Mouse (Mus musculus) stomach, postnatal 0 days (tissue): ENCODE measurements around the gene Ces1h. TPM values are rescaled to one million over a fixed set of nuclear protein-coding genes. Genes with fewer than 3 reads are reported as not detected.

Experiments
- ATAC-seq: fragments of 200-750 bp; cut with Nextera tagmentation; 2 replicates; pipeline ENCODE4 v1.8.0; 2017; ENCODE audit not compliant: low FRiP score, low TSS enrichment
- DNase-seq: peaks from one replicate; pipeline ENCODE4 v3.0.0-alpha.2; 2016; ENCODE audit warnings: low spot score
- H3K27ac ChIP-seq: fragments of 300-500 bp; sonication (generic); replicated peaks from 2 replicates; pipeline ENCODE4 v1.5.1; 2014; ENCODE audit warnings: mild to moderate bottlenecking, control low read depth
- H3K27me3 ChIP-seq: fragments of 300-500 bp; sonication (generic); 2 replicates; pipeline ENCODE4 v1.6.1; 2014; ENCODE audit warnings: low read length; ENCODE audit not compliant: control insufficient read depth, insufficient read depth
- H3K36me3 ChIP-seq: fragments of 300-500 bp; sonication (generic); 2 replicates; pipeline ENCODE4 v1.6.1; 2014; ENCODE audit warnings: low read length, mixed read lengths; ENCODE audit not compliant: control insufficient read depth, insufficient read depth
- H3K4me1 ChIP-seq: fragments of 300-500 bp; sonication (generic); replicated peaks from 2 replicates; pipeline ENCODE4 v1.6.1; 2014; ENCODE audit warnings: antibody characterized with exemption; ENCODE audit not compliant: control insufficient read depth, insufficient read depth
- H3K4me2 ChIP-seq: fragments of 300-500 bp; sonication (generic); replicated peaks from 2 replicates; pipeline ENCODE4 v1.6.1; 2014; ENCODE audit warnings: low read depth, mild to moderate bottlenecking, control low read depth, moderate library complexity
- H3K4me3 ChIP-seq: fragments of 300-500 bp; sonication (generic); 2 replicates; pipeline ENCODE4 v1.5.1; 2014; ENCODE audit warnings: low read depth, low read length, control low read depth
- H3K9ac ChIP-seq: fragments of 300-500 bp; sonication (generic); 2 replicates; pipeline ENCODE4 v1.6.1; 2014; ENCODE audit warnings: mild to moderate bottlenecking, low read length, control low read depth, mixed read lengths
- H3K9me3 ChIP-seq: fragments of 300-500 bp; sonication (generic); 2 replicates; pipeline ENCODE4 v1.6.1; 2016; ENCODE audit warnings: low read length; ENCODE audit not compliant: control insufficient read depth
- CTCF ChIP-seq: IDR thresholded peaks from 2 replicates; pipeline ENCODE4 v1.5.1; 2016; ENCODE audit warnings: antibody characterized with exemption, low read depth, mild to moderate bottlenecking, moderate library complexity
- EP300 ChIP-seq: optimal IDR thresholded peaks from 2 replicates; pipeline ENCODE3; 2016; ENCODE audit warnings: antibody characterized with exemption
- WGBS: fragments of 180-500 bp; shearing (Covaris S2); extraction: QIAGEN DNeasy Blood & Tissue Kit; methylation state at CpG from one replicate; pipeline ENCODE4 v1.1.7; 2014; 5-methylcytosine and 5-hydroxymethylcytosine counted together
- polyA plus RNA-seq: library from polyadenylated mRNA; unstranded; fragments of >200 nt; fragmentation: Nextera tagmentation; extraction: Ambion mirVana; gene quantifications from 2 replicates; pipeline ENCODE4 v1.2.1, GENCODE M21; 2015

Ces1h gene
- polyA plus RNA-seq, 1 experiment from 2014 or later: not detected

GRCm38 (mm10) chr8:93369481-93369880 is 10.0 kb downstream of the Ces1h start:
- Histone ChIP-seq H3K4me2 (no peak overlapping the region), H3K9ac (no peak overlapping the region), H3K9me3 (no peaks in the 10 kb centered on the region), H3K4me3 (no peak overlapping the region), H3K36me3 (no peaks in the 10 kb centered on the region), H3K4me1 (no peaks in the 10 kb centered on the region), H3K27me3 (no peaks in the 10 kb centered on the region), H3K27ac (no peak overlapping the region)
- TF ChIP-seq CTCF (no peak), EP300 (no peak)
- ATAC-seq: no peak
- DNase-seq: no peak
- WGBS: 39% methylated on average over 2 of the region's 2 CpGs

DNA sequence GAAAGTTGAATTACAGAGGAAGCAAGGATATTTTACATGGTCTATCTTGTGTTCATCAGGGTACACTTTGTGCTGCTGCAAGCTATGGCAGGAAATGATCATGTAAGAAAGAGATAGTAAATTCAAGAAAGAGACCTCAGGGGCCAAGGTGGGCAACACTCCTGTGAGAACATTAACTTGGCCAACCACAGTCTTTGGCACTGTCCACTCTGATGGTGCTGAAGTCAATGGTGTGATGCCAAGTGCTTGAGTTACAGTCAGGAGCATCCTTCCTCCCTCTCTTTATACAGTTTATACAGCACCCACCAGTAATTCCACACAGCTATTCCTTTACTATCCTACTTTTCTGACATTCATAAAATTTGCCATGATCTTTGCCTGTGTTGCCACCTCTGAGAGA is 19.4 kb downstream of the Ces1h start:
- H3K4me1 ChIP-seq: no peaks in the 10 kb centered on the region
- no peaks in the 10 kb centered on the region for H3K27me3 ChIP-seq
- H3K9ac ChIP-seq: no peak overlapping the region
- H3K36me3 ChIP-seq: no peaks in the 10 kb centered on the region
- no peak for TF ChIP-seq CTCF
- no peak for TF ChIP-seq EP300
- no peak for ATAC-seq
- no peaks in the 10 kb centered on the region for H3K9me3 ChIP-seq
- no peak overlapping the region for H3K4me3 ChIP-seq
- peak; percentile 16 for DNase-seq
- no peak overlapping the region for H3K4me2 ChIP-seq
- no peak overlapping the region for H3K27ac ChIP-seq

- H3K36me3 ChIP-seq: no peaks in the 10 kb centered on the region
- H3K27me3 ChIP-seq: no peaks in the 10 kb centered on the region
- no peaks in the 10 kb centered on the region for H3K9me3 ChIP-seq
- no peak for ATAC-seq
- no peak overlapping the region for H3K27ac ChIP-seq
- WGBS: 75% methylated on average over 2 of the region's 2 CpGs
- no peaks in the 10 kb centered on the region for H3K4me1 ChIP-seq
- no peak overlapping the region for H3K4me2 ChIP-seq
- no peak for DNase-seq
- no peak overlapping the region for H3K9ac ChIP-seq
- no peak for TF ChIP-seq CTCF
- no peak overlapping the region for H3K4me3 ChIP-seq
Observed at GRCm38 (mm10) chr8:93339531-93339930, 40.0 kb downstream of the Ces1h start.

DNA sequence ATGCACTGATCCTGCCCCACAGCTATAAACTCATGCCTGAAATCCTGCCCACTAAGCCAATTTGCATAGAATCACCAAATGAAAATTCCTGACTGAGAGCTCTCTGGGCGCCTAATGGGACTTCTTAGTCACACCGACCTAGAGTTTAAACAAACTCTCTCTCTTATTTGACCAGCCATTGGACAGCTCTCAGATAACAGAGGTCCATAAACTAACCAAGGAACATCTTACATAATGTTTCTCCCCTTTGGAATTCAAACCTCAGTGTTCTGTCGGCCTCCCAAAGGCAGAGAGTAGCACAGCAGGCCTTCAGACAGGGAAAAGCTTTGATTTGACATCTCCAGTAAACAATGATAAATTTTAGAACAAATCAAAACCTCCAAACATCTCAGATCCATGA is 42.3 kb downstream of the Ces1h start, which contains the start of gene Ces1g:
Ces1g (minus strand) TSS at position 102 of the 400 bp plus-strand sequence.
- Histone ChIP-seq H3K27ac (no peak within 1 kb of the TSS), H3K9ac (no peak within 1 kb of the TSS), H3K4me1 (no peaks in the 10 kb centered on the region), H3K9me3 (no peaks in the 10 kb centered on the region), H3K36me3 (no peaks in the 10 kb centered on the region), H3K4me3 (no peak within 1 kb of the TSS), H3K27me3 (no peaks in the 10 kb centered on the region), H3K4me2 (no peak within 1 kb of the TSS)
- no peak for DNase-seq
- ATAC-seq: no peak
- WGBS: 35% methylated on average over 3 of the region's 3 CpGs
- TF ChIP-seq CTCF: no peak
- TF ChIP-seq EP300: no peak

DNA sequence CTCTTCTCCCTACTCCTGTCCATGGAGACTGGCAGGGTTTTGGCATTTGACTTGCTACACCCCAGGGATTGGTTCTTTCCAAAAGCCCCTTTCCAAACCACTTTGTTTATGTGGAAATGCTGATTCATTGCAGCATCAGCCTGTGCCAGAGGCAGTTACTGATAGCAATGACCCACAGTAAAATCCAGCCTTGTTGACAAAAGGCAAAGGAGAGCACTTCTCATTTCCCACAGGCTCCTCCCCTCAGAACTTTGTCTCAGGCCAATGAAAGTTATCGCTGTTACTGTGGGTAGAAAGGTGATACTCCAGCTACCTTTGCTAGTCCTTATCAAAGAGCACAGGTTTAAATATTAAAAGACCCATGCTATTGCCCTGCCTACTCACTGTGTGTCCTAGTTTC is 46.8 kb downstream of the Ces1h start:
- H3K4me3 ChIP-seq: no peak overlapping the region
- no peaks in the 10 kb centered on the region for H3K4me1 ChIP-seq
- peak overlapping the region; percentile 58 for H3K27ac ChIP-seq
- H3K9me3 ChIP-seq: no peaks in the 10 kb centered on the region
- ATAC-seq (peak; percentile 93), DNase-seq (peak; percentile 70)
- H3K27me3 ChIP-seq: no peaks in the 10 kb centered on the region
- no peak overlapping the region for H3K4me2 ChIP-seq
- H3K36me3 ChIP-seq: no peaks in the 10 kb centered on the region
- 32% methylated on average over 1 of the region's 1 CpGs for WGBS
- no peak for TF ChIP-seq CTCF
- TF ChIP-seq EP300: no peak
- H3K9ac ChIP-seq: no peak overlapping the region

- no peaks in the 10 kb centered on the region for H3K36me3 ChIP-seq
- H3K4me3 ChIP-seq: no peak overlapping the region
- ATAC-seq: no peak
- no peak overlapping the region for H3K4me2 ChIP-seq
- TF ChIP-seq EP300 (no peak), CTCF (no peak)
- no peak for DNase-seq
- H3K27ac ChIP-seq: no peak overlapping the region
- no peaks in the 10 kb centered on the region for H3K4me1 ChIP-seq
- H3K9ac ChIP-seq: no peak overlapping the region
- 87% methylated on average over 2 of the region's 2 CpGs for WGBS
- H3K9me3 ChIP-seq: no peaks in the 10 kb centered on the region
- H3K27me3 ChIP-seq: no peaks in the 10 kb centered on the region
Observed at GRCm38 (mm10) chr8:93331151-93331550, 48.4 kb downstream of the Ces1h start.
